Mouse (Mus musculus) spleen, adult 2 months (tissue): ENCODE measurements around the gene Pcbp3. TPM values are rescaled to one million over a fixed set of nuclear protein-coding genes. Genes with fewer than 3 reads are reported as not detected.

Source experiments
- DNase-seq, 2 experiments: peaks; one replicate each; pipeline versions ENCODE4 v3.0.0 to v3.0.0-alpha.2; 2012 to 2021; ENCODE audit warnings: low spot score in 2 of 2, low read depth in 1 of 2
- H3K27ac ChIP-seq: fragments of 200-500 bp; 2 replicates; pipeline ENCODE4 v1.5.1; 2012; ENCODE audit warnings: low read length, inconsistent platforms; ENCODE audit not compliant: insufficient read depth
- H3K27me3 ChIP-seq: fragments of 200-500 bp; 2 replicates; pipeline ENCODE4 v1.6.1; 2012; ENCODE audit warnings: mild to moderate bottlenecking, moderate library complexity, low read length, inconsistent platforms; ENCODE audit not compliant: control insufficient read depth, insufficient read depth
- H3K36me3 ChIP-seq: fragments of 200-500 bp; 2 replicates; pipeline ENCODE4 v1.6.1; 2012; ENCODE audit warnings: mild to moderate bottlenecking, low read length, inconsistent platforms; ENCODE audit not compliant: control insufficient read depth, insufficient read depth
- H3K4me1 ChIP-seq: fragments of 200-500 bp; 2 replicates; pipeline ENCODE4 v1.6.1; 2011; ENCODE audit warnings: inconsistent platforms; ENCODE audit not compliant: control insufficient read depth, insufficient read depth, insufficient read length
- H3K4me3 ChIP-seq: fragments of 200-500 bp; 2 replicates; pipeline ENCODE4 v1.5.1; 2011; ENCODE audit warnings: mild to moderate bottlenecking, inconsistent platforms; ENCODE audit not compliant: insufficient read depth, insufficient read length; ENCODE audit errors: extremely low read depth
- CTCF ChIP-seq: fragments of 200-500 bp; IDR thresholded peaks from 2 replicates; pipeline ENCODE4 v1.5.1; 2011; ENCODE audit warnings: mild to moderate bottlenecking, inconsistent platforms; ENCODE audit not compliant: insufficient read depth, insufficient read length, insufficient replicate concordance; ENCODE audit errors: extremely low read depth
- POLR2A ChIP-seq: fragments of 200-500 bp; IDR thresholded peaks from 2 replicates; pipeline ENCODE4 v1.6.1; 2011; ENCODE audit warnings: low read depth, low read length, inconsistent platforms
- WGBS: fragments of 180-500 bp; shearing (Covaris S2); methylation state at CpG from one replicate; pipeline ENCODE4 v1.1.7; 2018; 5-methylcytosine and 5-hydroxymethylcytosine counted together
- polyA plus RNA-seq: library from polyadenylated mRNA; depleted of rRNA; stranded (reverse); fragments of >200 nt; gene quantifications from 2 replicates; pipeline ENCODE4 v1.2.3, GENCODE M21; 2012

The Pcbp3 gene
- polyA plus RNA-seq, 1 experiment = 3.8 TPM

DNA sequence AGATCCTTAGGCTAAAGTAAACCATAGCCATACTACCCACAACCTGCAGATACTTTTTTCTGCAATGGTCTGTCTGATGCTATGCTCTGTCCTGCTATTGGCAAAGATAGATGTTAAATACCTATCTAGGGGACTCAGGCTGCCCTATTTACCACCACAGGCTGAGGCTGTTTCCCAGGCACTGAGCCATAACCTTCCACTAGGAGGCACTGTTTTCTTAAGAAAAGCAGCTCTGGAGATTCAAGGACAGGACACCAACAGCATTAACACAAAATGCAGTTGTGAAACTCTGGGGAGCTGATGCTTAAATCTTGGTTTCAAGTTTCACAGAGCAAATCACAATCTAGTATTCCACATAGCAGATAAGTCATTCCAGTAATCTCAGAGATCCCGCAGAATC is 170.2 kb downstream of the Pcbp3 start:
- H3K36me3 ChIP-seq = no peaks in the 10 kb centered on the region
- no peak overlapping the region for H3K27ac ChIP-seq
- H3K4me1 ChIP-seq = no peaks in the 10 kb centered on the region
- WGBS = 83% methylated on average over 1 of the region's 1 CpGs
- TF ChIP-seq CTCF (peak; percentile 21; the same call in 1 of the 2 replicates), POLR2A (no peak)
- no peak overlapping the region for H3K4me3 ChIP-seq
- DNase-seq = no peak
- H3K27me3 ChIP-seq = no peaks in the 10 kb centered on the region

DNA sequence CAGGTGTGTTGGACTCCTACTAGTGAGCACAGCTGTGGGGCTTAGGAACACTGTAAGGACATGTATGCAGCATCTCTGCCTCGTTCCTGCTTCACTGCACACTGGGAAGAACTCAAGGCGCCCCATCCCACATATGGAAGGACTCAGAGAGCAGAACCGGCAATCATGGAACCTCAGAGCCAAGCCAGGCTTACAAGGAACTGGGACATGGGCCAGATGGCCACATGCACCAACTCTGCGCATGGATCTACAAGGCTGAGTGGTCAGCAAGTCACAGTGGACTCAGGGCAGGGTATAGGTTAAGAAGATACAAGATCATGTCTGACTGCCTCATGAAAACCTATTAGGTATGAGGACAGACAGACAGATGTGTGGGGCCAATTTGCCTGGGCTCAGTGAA is 171.8 kb downstream of the Pcbp3 start:
- DNase-seq = no peak
- Histone ChIP-seq H3K4me1 (no peaks in the 10 kb centered on the region), H3K27ac (no peak overlapping the region), H3K4me3 (no peak overlapping the region), H3K27me3 (no peaks in the 10 kb centered on the region), H3K36me3 (no peaks in the 10 kb centered on the region)
- no peak for TF ChIP-seq POLR2A
- TF ChIP-seq CTCF = no peak
- 94% methylated on average over 4 of the region's 4 CpGs for WGBS

DNA sequence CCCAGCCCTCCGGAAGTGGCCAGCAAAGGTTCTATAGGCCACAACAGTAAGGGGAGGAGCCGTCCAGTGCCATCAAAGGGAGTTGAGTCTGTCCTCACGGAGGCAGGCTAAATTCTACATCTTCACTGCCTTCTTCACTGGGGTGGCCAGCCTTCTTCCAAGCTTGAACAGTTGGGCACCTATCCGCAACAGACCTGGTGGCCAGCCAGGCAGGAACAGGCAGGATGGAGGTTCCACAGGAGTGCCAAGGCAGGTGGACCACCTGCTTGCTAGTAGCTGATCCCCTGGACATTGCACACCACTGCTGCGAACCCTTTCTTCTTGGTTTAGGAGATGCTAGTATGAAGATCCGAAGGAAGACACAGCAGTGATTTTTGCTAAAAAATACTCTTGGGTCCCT is 176.4 kb downstream of the Pcbp3 start:
- no peaks in the 10 kb centered on the region for H3K27me3 ChIP-seq
- TF ChIP-seq CTCF (no peak), POLR2A (no peak)
- no peak for DNase-seq
- WGBS = 91% methylated on average over 6 of the region's 6 CpGs
- H3K36me3 ChIP-seq = no peaks in the 10 kb centered on the region
- H3K4me3 ChIP-seq = no peak overlapping the region
- no peaks in the 10 kb centered on the region for H3K4me1 ChIP-seq
- H3K27ac ChIP-seq = no peak overlapping the region

DNA sequence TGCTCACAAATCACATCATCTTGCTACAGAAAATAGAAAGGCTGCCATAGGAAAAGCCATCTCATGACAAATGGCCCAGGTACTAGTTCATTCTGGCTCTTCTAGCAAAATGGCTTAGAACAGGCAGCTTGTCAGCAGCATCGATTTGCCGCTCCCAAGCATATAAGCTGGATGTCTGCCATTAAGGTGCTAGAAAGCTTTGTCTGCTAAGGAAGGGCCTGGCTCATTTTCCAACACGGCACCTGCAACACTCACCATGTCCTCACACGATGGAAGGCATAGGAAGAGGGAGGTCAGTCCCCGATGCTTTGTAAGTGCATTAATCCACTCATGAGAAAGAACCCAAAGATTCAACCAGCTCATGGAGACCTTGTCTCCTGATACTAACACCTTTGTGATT is 182.5 kb downstream of the Pcbp3 start:
- no peaks in the 10 kb centered on the region for H3K4me1 ChIP-seq
- WGBS = 95% methylated on average over 5 of the region's 5 CpGs
- H3K27ac ChIP-seq = no peak overlapping the region
- DNase-seq = no peak
- TF ChIP-seq CTCF = no peak
- TF ChIP-seq POLR2A = no peak
- H3K36me3 ChIP-seq = no peaks in the 10 kb centered on the region
- H3K27me3 ChIP-seq = no peaks in the 10 kb centered on the region
- H3K4me3 ChIP-seq = no peak overlapping the region

DNA sequence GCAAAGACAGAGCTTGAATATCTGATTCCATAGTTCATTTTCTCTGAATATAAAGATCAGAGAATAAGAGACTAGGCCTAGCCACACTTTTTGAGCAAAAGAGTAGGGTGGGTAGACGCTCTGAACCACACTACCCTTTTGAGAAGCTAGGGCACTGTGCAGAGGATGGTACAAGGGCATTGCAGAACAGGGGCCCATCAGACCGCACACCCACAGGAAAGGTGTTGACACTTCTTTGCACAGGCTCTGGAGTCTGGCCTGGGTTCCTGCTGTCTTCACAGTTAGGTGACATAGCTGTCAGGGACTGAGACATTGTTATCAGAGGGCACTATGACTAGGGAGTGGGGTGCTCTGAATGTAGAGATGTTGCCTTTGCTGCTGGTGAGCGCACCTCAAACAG is 190.1 kb downstream of the Pcbp3 start:
- no peak for TF ChIP-seq POLR2A
- no peaks in the 10 kb centered on the region for H3K27me3 ChIP-seq
- 84% methylated on average over 3 of the region's 3 CpGs for WGBS
- H3K27ac ChIP-seq = no peak overlapping the region
- no peak for DNase-seq
- no peak overlapping the region for H3K4me3 ChIP-seq
- no peaks in the 10 kb centered on the region for H3K36me3 ChIP-seq
- no peaks in the 10 kb centered on the region for H3K4me1 ChIP-seq

DNA sequence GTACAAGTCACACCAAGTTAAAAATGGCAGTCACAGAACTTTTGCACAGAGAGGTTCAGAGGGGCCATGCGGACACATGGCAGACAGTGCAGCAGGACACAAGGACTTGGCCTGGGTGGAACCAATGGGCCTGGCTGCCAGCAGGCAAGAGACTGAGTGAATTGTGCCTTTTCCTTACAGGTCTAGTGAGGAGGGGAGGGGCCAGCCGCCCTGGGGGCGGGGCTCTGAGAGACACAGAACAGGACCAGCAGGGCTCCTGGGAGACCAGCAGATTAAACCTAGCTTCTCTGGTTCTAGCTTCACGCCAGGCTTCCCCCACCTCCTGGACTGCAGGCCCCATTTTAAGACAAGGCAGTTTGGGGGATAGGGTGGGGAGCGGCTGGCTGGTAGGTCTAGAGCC is 190.6 kb downstream of the Pcbp3 start:
- no peaks in the 10 kb centered on the region for H3K27me3 ChIP-seq
- H3K27ac ChIP-seq = no peak overlapping the region
- no peak overlapping the region for H3K4me3 ChIP-seq
- no peak for TF ChIP-seq CTCF
- TF ChIP-seq POLR2A = no peak
- DNase-seq = no peak
- WGBS = 87% methylated on average over 5 of the region's 5 CpGs
- H3K4me1 ChIP-seq = no peaks in the 10 kb centered on the region
- no peaks in the 10 kb centered on the region for H3K36me3 ChIP-seq

DNA sequence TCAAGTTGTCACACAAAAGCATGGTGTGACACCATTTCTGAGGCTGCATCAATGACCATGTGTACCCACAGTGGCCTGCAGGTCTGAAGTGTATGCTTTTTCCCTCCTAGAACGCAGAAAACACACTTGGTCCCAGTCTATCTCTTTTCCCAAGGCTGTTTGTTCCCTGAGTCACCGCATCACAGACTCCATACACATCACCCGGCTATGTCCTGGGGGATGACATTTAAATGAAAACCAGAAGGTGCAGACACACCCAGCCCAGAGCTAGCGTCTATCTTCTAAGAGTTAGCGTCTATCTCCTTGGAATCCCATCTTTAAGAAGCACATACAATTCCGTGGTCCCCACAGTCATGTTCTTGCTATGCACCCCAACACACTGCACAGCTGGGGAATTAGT is 192.1 kb downstream of the Pcbp3 start:
- DNase-seq = no peak
- WGBS = 91% methylated on average over 6 of the region's 6 CpGs
- Histone ChIP-seq H3K4me1 (no peaks in the 10 kb centered on the region), H3K27me3 (no peaks in the 10 kb centered on the region), H3K27ac (no peak overlapping the region), H3K36me3 (no peaks in the 10 kb centered on the region), H3K4me3 (no peak overlapping the region)
- TF ChIP-seq POLR2A (no peak), CTCF (no peak)

DNA sequence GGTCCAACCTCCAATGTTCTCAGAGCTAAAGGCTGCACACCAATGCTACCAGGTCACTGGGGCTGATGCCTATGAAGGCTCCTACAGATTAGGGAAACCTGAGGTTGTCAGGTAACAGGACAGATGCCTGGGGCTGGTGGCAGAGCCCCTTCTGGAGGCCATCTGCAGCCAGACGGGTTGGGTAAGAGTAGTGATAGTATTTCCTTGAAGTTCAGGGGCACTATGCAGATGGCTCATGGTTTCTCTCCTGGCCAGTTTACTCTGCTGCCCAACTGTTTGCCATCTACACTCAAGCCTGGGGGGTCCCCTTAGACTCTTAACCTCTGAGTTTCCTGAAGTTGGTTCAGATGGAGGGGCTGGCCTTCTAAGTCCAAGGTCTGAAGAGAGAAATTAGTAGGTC is 195.5 kb downstream of the Pcbp3 start:
- no peak overlapping the region for H3K4me3 ChIP-seq
- no peaks in the 10 kb centered on the region for H3K36me3 ChIP-seq
- no peaks in the 10 kb centered on the region for H3K4me1 ChIP-seq
- DNase-seq = no peak
- no peaks in the 10 kb centered on the region for H3K27me3 ChIP-seq
- no peak for TF ChIP-seq CTCF
- no peak for TF ChIP-seq POLR2A
- 96% methylated on average over 1 of the region's 1 CpGs for WGBS
- H3K27ac ChIP-seq = no peak overlapping the region
